Mouse (Mus musculus): Measurements from ENCODE around the gene Samd7.

Samd7 gene

GRCm38 (mm10) chr3:30764877-30765276 is 18.8 kb downstream of the Samd7 start:
- DNase-seq (ENCODE audit: low read depth, low spot score), result no peak

DNA sequence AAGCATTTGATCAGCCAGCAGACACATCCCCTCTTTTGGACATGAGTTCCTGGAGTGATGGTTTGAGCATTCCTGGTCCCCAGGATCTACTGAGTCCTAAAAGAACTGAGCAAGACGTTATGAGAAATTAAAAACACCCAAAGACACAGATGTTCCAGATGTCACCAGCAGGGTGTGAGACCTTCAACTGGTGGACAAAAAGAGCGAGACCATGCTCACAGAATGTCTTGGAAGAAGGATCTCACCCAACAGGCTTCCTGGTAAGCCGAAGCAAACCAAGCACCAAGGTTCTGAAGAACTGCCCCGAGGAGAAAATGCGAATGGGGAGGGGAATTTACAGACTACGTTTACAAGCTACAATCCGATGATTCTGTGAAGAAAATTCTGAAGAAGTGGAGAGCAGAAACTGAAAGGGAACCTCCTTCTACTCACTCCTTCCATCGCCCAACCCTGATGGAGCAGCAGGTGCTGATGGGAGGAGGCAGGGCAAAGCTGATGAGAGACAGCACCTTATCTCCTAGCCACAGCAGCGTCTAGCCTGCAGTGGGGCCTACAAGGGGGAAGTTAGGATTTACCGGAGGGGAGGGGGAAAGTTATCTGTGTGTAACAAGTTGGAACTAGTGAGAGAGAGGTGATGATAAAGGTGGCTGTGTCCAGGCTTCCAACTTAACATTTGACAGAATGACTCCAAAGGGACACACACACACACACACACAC is 19.4 kb downstream of the Samd7 start:
- DNase-seq (ENCODE audit: low read depth, low spot score), result peak; percentile 12

GRCm38 (mm10) chr3:30766177-30766576 is 20.1 kb downstream of the Samd7 start:
- DNase-seq (ENCODE audit: low read depth, low spot score), result no peak

GRCm38 (mm10) chr3:30767271-30767670 is 21.2 kb downstream of the Samd7 start:
- no peak for DNase-seq (ENCODE audit: low read depth, low spot score)

DNA sequence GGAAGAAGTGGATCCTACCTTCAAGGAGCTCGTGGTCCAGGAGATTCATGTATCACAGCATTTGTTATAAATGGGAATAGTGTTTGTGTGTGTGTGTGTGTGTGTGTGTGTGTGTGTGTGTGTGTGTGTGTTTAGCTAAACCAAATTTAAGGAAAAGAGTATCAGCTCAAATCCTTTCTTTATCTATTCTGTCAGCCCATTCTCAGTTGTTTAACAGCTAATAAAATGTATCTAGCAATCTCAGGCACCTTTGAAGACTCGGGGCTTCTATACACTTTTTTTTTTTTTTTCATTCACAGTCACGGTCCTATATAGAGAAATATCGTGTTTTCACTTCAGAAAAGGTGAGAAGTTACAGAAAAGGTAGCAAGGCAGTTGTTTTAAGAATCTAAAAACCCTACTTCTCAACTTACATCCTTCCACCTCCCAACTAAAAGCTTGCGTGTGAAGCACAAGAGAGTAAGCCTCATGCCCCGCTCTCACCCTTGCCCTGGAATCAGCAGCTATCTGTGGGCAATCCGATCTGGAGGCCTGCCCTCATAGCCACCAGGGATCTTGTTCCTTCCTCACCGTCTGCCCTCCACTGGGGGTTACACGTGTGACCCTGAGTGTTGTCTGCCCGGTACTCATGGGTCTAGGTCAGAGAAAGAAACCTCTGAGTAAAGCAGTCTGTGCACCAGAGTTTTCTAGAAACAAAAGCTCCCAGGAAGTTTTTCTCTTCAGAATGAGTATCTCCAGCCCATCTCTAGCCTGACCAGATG is 23.8 kb downstream of the Samd7 start:
- no peak for DNase-seq (ENCODE audit: low read depth, low spot score)

- no peak for DNase-seq (ENCODE audit: low read depth, low spot score)
These were observed 25.5 kb downstream of the Samd7 start for GRCm38 (mm10) chr3:30771560-30771959.

DNA sequence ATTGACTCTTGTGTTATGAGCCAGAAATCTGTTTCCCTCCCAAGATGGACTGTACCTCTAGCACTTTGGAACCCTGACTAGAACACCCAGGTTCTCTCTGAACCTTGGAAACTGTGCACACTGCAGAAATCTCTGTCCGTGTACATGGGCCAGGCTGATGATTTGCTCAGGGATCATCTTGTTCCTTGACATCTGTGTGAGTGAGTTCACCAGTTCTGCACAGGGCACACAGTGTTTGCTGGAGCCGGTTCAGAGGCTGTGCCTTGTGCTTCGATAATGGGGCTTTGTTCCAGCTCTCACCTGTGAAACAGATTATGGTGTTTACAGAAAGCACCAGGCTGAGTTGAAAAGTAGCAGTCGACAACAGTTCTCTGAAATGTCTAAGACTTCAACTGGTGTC is 26.5 kb downstream of the Samd7 start:
- DNase-seq (ENCODE audit: low read depth, low spot score), result no peak

- DNase-seq (ENCODE audit: low read depth, low spot score), result no peak
These were observed 28.6 kb downstream of the Samd7 start for GRCm38 (mm10) chr3:30774677-30775076.

- DNase-seq (ENCODE audit: low read depth, low spot score), result no peak
These were observed 31.9 kb downstream of the Samd7 start for GRCm38 (mm10) chr3:30777984-30778383.

GRCm38 (mm10) chr3:30788531-30788930 is 42.4 kb downstream of the Samd7 start:
- no peak for DNase-seq (ENCODE audit: low read depth, low spot score)

DNA sequence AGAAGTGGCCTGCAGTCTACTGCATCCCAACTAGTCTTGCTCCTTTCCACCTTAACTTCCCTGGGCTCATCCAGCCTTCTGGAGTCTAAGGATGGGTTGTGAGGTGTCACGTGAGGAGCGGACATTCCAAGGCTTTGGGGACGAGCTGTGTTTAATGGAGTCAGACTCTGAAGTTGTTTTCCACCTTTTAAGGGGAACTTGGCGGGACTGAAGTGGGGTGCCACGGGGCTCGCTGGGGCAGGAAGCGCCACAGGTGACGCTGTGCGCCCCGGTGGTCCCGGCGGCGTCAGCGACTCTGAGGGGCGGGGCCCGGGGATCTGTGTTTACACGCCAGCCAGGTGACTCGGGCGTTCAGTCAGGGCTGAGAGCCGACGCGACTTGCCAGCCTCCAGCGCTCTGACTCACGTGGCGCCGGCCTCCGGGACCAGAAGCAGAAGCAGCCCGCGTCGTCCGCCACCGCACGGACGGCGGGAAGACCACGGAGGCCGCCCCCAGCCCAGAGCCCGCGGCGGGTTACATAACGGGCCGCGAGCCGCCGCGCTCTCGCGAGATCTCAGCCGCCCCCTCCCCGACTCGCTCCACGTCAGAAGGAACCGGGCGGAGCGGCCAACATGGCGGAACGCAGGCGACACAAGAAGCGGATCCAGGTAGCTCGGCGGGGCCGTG is 46.8 kb downstream of the Samd7 start, which contains the start of gene Sec62:
TSS of gene Sec62 (plus strand) at position 139 of the 666 bp plus-strand sequence.
- DNase-seq (ENCODE audit: low read depth, low spot score), result peak; percentile 92

DNA sequence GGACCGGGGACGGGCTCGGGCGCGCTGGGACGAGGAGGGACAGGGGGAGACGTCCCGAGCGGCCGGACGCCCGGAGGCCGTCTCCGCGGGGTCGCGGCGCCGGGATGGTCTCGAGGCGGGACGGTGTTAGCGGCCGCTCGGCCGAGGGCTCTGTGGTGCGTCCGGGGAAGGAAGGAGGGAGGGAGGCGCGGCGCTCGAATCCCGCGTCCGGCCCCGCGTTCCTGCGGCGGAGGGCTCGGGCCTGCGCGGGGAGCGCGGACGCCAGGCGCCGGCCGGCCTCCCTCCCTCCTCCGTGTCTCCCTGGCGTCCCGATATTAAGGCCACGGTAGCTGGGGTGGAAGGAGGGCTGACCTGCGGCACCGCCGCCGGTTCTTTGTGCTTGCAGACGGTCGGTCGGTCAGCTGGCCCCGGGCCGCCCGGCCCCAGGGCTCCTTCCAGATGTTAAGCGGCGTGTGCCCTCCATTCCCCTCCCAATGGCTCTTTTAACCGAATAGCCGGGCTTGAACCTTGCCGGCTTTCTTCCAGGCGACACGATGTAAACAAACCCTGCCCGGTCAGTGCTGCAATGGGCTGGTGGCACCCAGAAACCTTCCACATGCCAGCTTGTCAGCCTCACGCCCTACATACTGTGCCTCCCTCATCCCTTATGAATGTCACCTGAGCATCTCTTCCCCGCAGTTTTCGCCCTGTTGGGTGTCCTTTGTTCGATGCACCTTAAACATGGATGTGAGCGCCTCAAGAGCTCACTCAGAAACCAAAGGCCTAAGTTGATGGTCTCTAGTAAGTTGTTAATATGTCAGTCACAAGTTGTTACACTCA is 47.5 kb downstream of the Samd7 start:
- DNase-seq (ENCODE audit: low read depth, low spot score), result peak; percentile 44

GRCm38 (mm10) chr3:30802171-30802570 is 56.1 kb downstream of the Samd7 start:
- DNase-seq (ENCODE audit: low read depth, low spot score), result no peak

- DNase-seq (ENCODE audit: low read depth, low spot score), result no peak
These were observed 66.8 kb downstream of the Samd7 start for GRCm38 (mm10) chr3:30812881-30813280.

All from skeletal muscle tissue, adult 2 months (tissue).